In the genomic region with DNA sequence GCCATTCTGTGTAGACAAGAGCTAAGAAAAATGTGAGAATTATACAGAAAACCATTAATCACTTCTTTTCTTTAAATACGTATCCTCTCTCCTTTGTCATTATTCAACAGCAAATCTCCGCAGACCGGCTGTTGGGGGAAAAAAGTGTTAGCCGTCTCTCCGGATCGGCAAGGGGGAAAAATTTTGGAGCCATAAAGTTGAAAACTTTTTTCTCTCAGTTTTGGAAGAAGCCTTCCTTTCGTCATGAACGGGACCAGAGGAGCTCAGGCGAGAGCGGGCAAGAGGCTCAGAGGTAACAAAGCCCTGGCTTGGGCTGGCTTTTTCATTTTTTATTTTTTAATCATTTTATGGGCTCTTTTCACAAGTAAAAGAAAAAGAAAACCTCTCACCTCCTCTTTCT, we compare ENCODE assay signal across 10 mouse cellular contexts. TPM values are rescaled to one million over a fixed set of nuclear protein-coding genes. Genes with fewer than 3 reads are reported as not detected.
DNase-seq lines count a peak whose midpoint lies in the region; ATAC-seq and TF ChIP-seq lines count a peak whose summit lies in the region.
"Had no signal": no experiment of that assay in that cellular context is flagged by ENCODE, and none has a peak within 500 bp of the region (broad histone marks: within the 10 kb centered on the region; RNA-seq: fewer than 3 reads in every experiment).

A gene (plus strand): TSS at position 173 of the 400 bp plus-strand sequence.

- peak within 1 kb of the TSS; percentile 59 for H3K9ac ChIP-seq in lung, embryonic 15.5 days
- H3K9ac ChIP-seq in hindbrain, embryonic 13.5 days: peak within 1 kb of the TSS; percentile 99

- DNase-seq in lung, postnatal 4 days: no peak
- no peak for DNase-seq in brain, embryonic 14.5 days (ENCODE audit: low read depth)
- no peak for DNase-seq in cerebellum, adult 11 months
- DNase-seq in T-cell, adult 2 months (ENCODE audit: low spot score): no peak
- DNase-seq: cerebellum, adult 18-20 months; thymus, adult 18-20 months had no signal

- peak within 1 kb of the TSS; percentile 70 for H3K4me2 ChIP-seq in lung, embryonic 15.5 days
- H3K4me2 ChIP-seq in hindbrain, embryonic 13.5 days: peak within 1 kb of the TSS; percentile 83

- peak within 1 kb of the TSS; percentile 99 for H3K27ac ChIP-seq in lung, embryonic 15.5 days
- H3K27ac ChIP-seq in hindbrain, embryonic 13.5 days: peak within 1 kb of the TSS; percentile 100
- H3K27ac ChIP-seq in small intestine, adult 2 months (ENCODE audit: insufficient read depth, low read depth, low read length): peak within 1 kb of the TSS; percentile 58

- no peak for TF ChIP-seq CTCF in brain, embryonic 14.5 days (IDR thresholded peaks at IDR 0.05; ENCODE audit: borderline replicate concordance, extremely low read depth, insufficient read depth, insufficient read length)
- no peak for TF ChIP-seq CTCF in small intestine, adult 2 months (IDR thresholded peaks at IDR 0.05; ENCODE audit: extremely low read depth, insufficient read length, insufficient replicate concordance, low read depth, low read length)

- 23% methylated on average over 10 of the region's 10 CpGs for WGBS in lung, embryonic 15.5 days
- WGBS in hindbrain, embryonic 13.5 days: 2% methylated on average over 10 of the region's 10 CpGs
- WGBS in small intestine, adult 2 months: 59% methylated on average over 10 of the region's 10 CpGs

- no peak for TF ChIP-seq POLR2A in brain, embryonic 14.5 days (IDR thresholded peaks at IDR 0.05; ENCODE audit: borderline replicate concordance, extremely low read depth, insufficient read depth, insufficient read length, poor library complexity, severe bottlenecking)
- no peak for TF ChIP-seq POLR2A in small intestine, adult 2 months (IDR thresholded peaks at IDR 0.05; ENCODE audit: low read depth, low read length)

- peak within 1 kb of the TSS; percentile 58 for H3K4me3 ChIP-seq in lung, embryonic 15.5 days
- H3K4me3 ChIP-seq in hindbrain, embryonic 13.5 days: peak within 1 kb of the TSS; percentile 57
- H3K4me3 ChIP-seq in small intestine, adult 2 months (ENCODE audit: low read depth, low read length): no peak within 1 kb of the TSS

- 0 out of 2 replicates have a peak, but pooled peaks cover 7% of the 10 kb centered on the region for H3K4me1 ChIP-seq in lung, embryonic 15.5 days
- H3K4me1 ChIP-seq in hindbrain, embryonic 13.5 days (replicated peaks): peaks cover 10% of the 10 kb centered on the region
- H3K4me1 ChIP-seq in small intestine, adult 2 months (ENCODE audit: control insufficient read depth, insufficient read depth, insufficient read length, low read length): peaks cover 5% of the 10 kb centered on the region; the same call in 1 of the 2 replicates

- ATAC-seq in lung, embryonic 15.5 days (ENCODE audit: borderline replicate concordance, extremely low read depth, low FRiP score, low TSS enrichment): no peak
- ATAC-seq in hindbrain, embryonic 13.5 days (ENCODE audit: low FRiP score): no peak
- no peak for ATAC-seq in activated CD4-positive, CD25-positive, alpha-beta regulatory T cell, adult 4 months

- H3K27me3 ChIP-seq in lung, embryonic 15.5 days: peaks cover 63% of the 10 kb centered on the region
- peaks cover 92% of the 10 kb centered on the region for H3K27me3 ChIP-seq in hindbrain, embryonic 13.5 days
- H3K27me3 ChIP-seq in small intestine, adult 2 months (ENCODE audit: control insufficient read depth, insufficient read depth, low read length): peaks cover 30% of the 10 kb centered on the region

- H3K9me3 ChIP-seq in lung, embryonic 15.5 days: no peaks in the 10 kb centered on the region
- no peaks in the 10 kb centered on the region for H3K9me3 ChIP-seq in hindbrain, embryonic 13.5 days

- no peaks in the 10 kb centered on the region for H3K36me3 ChIP-seq in lung, embryonic 15.5 days
- H3K36me3 ChIP-seq in hindbrain, embryonic 13.5 days: no peaks in the 10 kb centered on the region
- H3K36me3 ChIP-seq in small intestine, adult 2 months (ENCODE audit: control insufficient read depth, insufficient read depth, low read length): peaks cover 2% of the 10 kb centered on the region; the same call in 1 of the 2 replicates

RNA-seq across cellular contexts. Expression of the gene that starts here (rescaled TPM):
- polyA plus RNA-seq in lung, embryonic 15.5 days (2015; fragmentation: Nextera tagmentation; extraction: Ambion mirVana): 3.0 and 3.8 TPM in 2 replicates
- polyA plus RNA-seq in brain, embryonic 14.5 days (2012; rRNA removed): 4.6 and 41.7 TPM in 2 replicates
- 11.9 and 14.5 TPM in 2 replicates for polyA plus RNA-seq in hindbrain, embryonic 13.5 days (2015; fragmentation: Nextera tagmentation; extraction: Ambion mirVana)
- 3.5 and 5.5 TPM in 2 replicates for polyA plus RNA-seq in small intestine, adult 2 months (2012; rRNA removed)
- polyA plus RNA-seq in activated CD4-positive, CD25-positive, alpha-beta regulatory T cell, adult 4 months (2017; shearing (Covaris generic)): not detected
